Mouse (Mus musculus): ENCODE results near the gene Omt2b. TPM values are rescaled to one million over a fixed set of nuclear protein-coding genes. Genes with fewer than 3 reads are reported as not detected.

Omt2b gene
- polyA plus RNA-seq, 1 experiment from 2014 or later = not detected

DNA sequence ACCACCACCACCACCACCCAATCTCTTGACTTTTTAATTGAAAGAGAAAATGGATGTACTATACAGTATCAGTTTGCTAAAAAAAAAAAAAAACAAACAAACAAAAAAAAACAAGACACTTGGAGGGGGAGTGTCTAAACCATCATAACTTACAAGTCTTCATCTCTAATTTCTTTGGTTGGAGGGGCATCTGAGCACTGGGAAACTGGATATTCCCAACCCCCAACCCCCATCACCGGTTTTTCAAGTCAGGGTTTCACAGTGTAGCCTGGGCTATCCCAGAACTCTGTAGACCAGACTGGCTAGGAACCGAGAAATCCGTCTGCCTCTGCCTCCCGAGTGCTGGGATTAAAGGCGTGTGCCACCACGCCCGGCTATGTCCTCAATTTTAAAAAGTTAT lies 42.4 kb downstream of the Omt2b start:
- Histone ChIP-seq H3K4me2 (no peak overlapping the region), H3K27me3 (no peaks in the 10 kb centered on the region), H3K36me3 (no peaks in the 10 kb centered on the region), H3K4me1 (replicated peaks) (peaks cover 5% of the 10 kb centered on the region; the same call in 1 of the 2 replicates), H3K27ac (no peak overlapping the region), H3K9me3 (replicated peaks) (no peaks in the 10 kb centered on the region), H3K9ac (no peak overlapping the region), H3K4me3 (no peak overlapping the region)
- ATAC-seq (replicated peaks; ENCODE audit: insufficient number of reproducible peaks, insufficient read depth, low FRiP score, low read depth) = no peak
- WGBS = 80% methylated on average over 7 of the region's 7 CpGs

DNA sequence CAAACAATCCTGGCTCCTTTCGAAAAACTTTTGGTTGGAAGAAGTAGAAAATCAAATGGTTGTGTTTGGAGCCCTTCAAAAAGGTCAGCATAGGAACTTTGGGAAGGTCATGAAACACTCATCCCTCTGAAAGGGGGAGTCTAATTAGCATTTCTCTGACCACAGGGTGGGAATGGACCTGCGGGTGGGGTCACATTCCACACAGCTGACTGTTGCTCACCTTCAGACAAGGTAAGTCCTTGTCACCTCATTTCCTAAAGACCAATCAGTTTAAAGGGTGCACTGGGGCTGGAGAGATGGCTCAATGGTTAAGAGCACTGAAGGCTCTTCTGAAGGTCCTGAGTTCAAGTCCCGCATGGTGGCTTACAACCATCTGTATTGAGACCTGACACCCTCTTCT lies 44.1 kb downstream of the Omt2b start:
- no peak overlapping the region for H3K4me2 ChIP-seq
- no peak for ATAC-seq (replicated peaks; ENCODE audit: insufficient number of reproducible peaks, insufficient read depth, low FRiP score, low read depth)
- H3K9ac ChIP-seq = no peak overlapping the region

DNA sequence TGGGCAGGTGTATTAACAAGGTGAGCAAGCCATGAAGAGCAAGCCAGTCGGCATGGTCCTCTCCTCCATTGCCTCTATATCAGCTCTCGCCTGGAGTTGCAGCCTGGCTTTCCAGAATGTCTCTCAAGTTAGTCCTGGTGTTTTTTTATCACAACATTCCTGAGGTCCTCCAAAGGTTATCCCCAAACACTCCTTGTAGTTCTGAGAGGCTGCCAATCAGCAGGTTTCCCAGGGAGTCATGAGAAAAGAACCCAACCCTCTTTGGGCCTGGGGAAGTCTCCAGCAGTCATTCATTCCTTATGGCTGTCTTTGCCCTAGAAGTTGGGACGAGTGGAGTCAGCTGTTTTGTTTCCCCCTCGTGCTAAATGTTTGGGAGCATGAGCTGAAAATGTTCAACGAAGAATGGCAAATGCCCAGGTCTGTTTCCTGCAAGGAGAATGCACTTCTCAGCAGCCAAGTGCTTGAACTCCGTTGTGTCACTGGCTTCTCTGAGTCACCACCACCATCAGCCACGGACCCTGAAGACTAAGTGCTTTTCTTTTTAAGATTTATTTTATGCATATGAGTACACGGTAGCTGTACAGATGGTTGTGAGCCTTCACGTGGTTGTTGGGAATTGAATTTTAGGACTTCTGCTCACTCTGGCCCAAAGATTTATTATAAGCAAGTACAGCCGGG lies 45.6 kb downstream of the Omt2b start:
- ATAC-seq (replicated peaks; ENCODE audit: insufficient number of reproducible peaks, insufficient read depth, low FRiP score, low read depth) = no peak
- no peaks in the 10 kb centered on the region for H3K9me3 ChIP-seq (replicated peaks)
- no peak overlapping the region for H3K4me2 ChIP-seq
- H3K36me3 ChIP-seq = no peaks in the 10 kb centered on the region
- no peak overlapping the region for H3K4me3 ChIP-seq
- H3K27me3 ChIP-seq = 0 out of 2 replicates have a peak, but pooled peaks cover 4% of the 10 kb centered on the region
- H3K27ac ChIP-seq = no peak overlapping the region
- no peak overlapping the region for H3K9ac ChIP-seq
- WGBS = 51% methylated on average over 10 of the region's 10 CpGs
- H3K4me1 ChIP-seq (replicated peaks) = peaks cover 6% of the 10 kb centered on the region

More for the DNA sequence above, 44.1 kb downstream of the Omt2b start:
- Histone ChIP-seq H3K4me1 (replicated peaks) (peaks cover 5% of the 10 kb centered on the region; the same call in 1 of the 2 replicates), H3K27me3 (no peaks in the 10 kb centered on the region), H3K27ac (no peak overlapping the region), H3K4me3 (no peak overlapping the region), H3K9me3 (replicated peaks) (no peaks in the 10 kb centered on the region), H3K36me3 (no peaks in the 10 kb centered on the region)
- WGBS = 93% methylated on average over 3 of the region's 3 CpGs

DNA sequence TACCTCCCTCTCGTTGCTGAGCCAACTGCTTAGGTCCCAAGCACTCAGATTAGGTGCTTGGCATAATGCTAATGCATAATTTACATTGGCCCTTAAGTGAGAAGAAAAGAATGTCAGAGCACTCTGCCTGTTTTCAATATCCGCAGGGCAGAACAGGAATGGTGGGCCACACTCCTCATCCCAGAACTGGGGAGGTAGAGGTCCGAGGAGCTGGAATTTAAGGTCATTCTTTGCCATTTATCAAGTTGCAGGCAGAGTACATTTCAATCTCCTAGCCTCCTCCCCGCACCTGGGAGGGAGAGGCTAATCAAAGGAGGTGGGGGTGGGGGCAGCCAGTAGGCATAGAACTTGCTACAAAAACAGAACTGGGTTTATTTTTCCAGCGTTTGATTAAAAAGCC lies 47.0 kb downstream of the Omt2b start:
- ATAC-seq (replicated peaks; ENCODE audit: insufficient number of reproducible peaks, insufficient read depth, low FRiP score, low read depth) = no peak
- Histone ChIP-seq H3K36me3 (no peaks in the 10 kb centered on the region), H3K4me3 (no peak overlapping the region), H3K27ac (no peak overlapping the region), H3K9me3 (replicated peaks) (no peaks in the 10 kb centered on the region), H3K9ac (no peak overlapping the region), H3K27me3 (0 out of 2 replicates have a peak, but pooled peaks cover 8% of the 10 kb centered on the region), H3K4me2 (no peak overlapping the region), H3K4me1 (replicated peaks) (peaks cover 13% of the 10 kb centered on the region)
- WGBS = 44% methylated on average over 5 of the region's 5 CpGs

DNA sequence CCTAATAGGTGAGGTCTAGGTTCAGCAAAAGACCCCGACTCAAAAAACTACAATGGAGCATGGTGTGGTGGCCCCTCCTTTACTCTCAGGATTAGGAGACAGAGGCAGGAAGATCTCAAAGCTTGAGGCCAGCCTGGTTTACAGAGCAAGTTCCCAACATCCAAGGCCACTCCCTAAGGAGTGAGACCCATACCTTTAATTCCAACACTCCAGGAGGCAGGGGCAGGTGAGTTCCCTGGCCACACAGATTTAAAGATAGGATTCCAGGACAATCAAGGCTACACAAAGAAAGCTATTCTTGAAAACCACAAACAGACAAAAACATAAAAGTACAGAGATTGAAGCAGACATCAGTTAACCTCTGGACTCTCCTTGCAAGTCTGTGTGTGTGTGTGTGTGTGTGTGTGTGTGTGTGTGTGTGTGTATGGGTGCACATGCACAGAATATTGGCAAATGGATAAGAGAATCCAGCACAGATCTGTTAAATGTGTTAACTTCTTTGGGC lies 47.5 kb downstream of the Omt2b start:
- H3K27me3 ChIP-seq = peaks cover 12% of the 10 kb centered on the region; the same call in 1 of the 2 replicates
- no peak overlapping the region for H3K4me2 ChIP-seq
- H3K9me3 ChIP-seq (replicated peaks) = no peaks in the 10 kb centered on the region
- no peak overlapping the region for H3K9ac ChIP-seq
- H3K27ac ChIP-seq = no peak overlapping the region
- 71% methylated on average over 1 of the region's 1 CpGs for WGBS
- ATAC-seq (replicated peaks; ENCODE audit: insufficient number of reproducible peaks, insufficient read depth, low FRiP score, low read depth) = no peak
- H3K36me3 ChIP-seq = no peaks in the 10 kb centered on the region
- H3K4me1 ChIP-seq (replicated peaks) = peaks cover 13% of the 10 kb centered on the region
- no peak overlapping the region for H3K4me3 ChIP-seq

DNA sequence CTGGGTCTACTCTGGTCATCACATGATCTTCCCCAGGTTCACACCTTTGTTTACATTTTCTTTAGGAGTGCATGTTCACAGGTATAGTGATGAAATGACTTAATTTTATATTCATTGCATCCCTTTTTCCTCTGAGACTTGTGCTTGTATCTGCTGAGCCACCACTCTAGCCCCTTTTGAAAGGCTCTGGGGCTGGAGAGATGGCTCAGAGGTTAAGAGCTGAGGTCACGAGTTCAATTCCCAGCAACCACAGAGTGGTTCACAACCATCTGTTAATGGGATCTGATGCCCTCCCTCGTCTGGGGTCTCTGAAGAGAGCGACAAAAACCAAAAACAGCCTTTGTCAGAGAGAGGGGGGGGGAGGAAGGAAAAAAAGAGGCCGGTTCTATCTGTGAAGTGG lies 48.1 kb downstream of the Omt2b start:
- H3K27me3 ChIP-seq = peaks cover 12% of the 10 kb centered on the region; the same call in 1 of the 2 replicates
- no peak overlapping the region for H3K4me3 ChIP-seq
- 73% methylated on average over 4 of the region's 4 CpGs for WGBS
- no peak overlapping the region for H3K27ac ChIP-seq
- H3K9me3 ChIP-seq (replicated peaks) = no peaks in the 10 kb centered on the region
- peaks cover 13% of the 10 kb centered on the region for H3K4me1 ChIP-seq (replicated peaks)
- H3K9ac ChIP-seq = no peak overlapping the region
- no peak for ATAC-seq (replicated peaks; ENCODE audit: insufficient number of reproducible peaks, insufficient read depth, low FRiP score, low read depth)
- H3K36me3 ChIP-seq = no peaks in the 10 kb centered on the region
- no peak overlapping the region for H3K4me2 ChIP-seq

DNA sequence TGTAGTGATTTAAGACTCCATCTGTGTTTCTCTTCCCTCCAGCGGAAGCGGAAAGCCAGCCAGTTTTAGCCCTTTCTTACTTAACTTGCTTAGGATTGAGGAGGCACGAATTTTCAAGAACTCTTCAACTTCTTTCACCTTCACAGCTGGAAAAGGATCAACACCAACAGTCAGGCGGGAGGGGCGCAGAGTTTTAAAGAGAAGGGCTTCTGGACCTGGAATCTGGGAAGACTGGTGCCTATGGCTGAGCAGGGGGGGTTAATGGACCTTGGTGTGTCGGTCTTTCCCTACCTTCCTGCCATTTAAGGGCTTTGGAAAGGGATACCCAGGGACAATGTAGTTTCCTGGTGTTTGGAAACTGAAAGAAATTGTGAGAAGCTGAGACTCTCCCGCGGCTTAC lies 50.2 kb downstream of the Omt2b start:
- no peak for ATAC-seq (replicated peaks; ENCODE audit: insufficient number of reproducible peaks, insufficient read depth, low FRiP score, low read depth)
- WGBS = 46% methylated on average over 8 of the region's 8 CpGs
- peak overlapping the region; percentile 67 for H3K4me2 ChIP-seq
- H3K9me3 ChIP-seq (replicated peaks) = no peaks in the 10 kb centered on the region
- H3K27me3 ChIP-seq = peaks cover 12% of the 10 kb centered on the region; the same call in 1 of the 2 replicates
- no peak overlapping the region for H3K4me3 ChIP-seq
- H3K27ac ChIP-seq = no peak overlapping the region
- H3K36me3 ChIP-seq = no peaks in the 10 kb centered on the region
- H3K4me1 ChIP-seq (replicated peaks) = peaks cover 13% of the 10 kb centered on the region
- H3K9ac ChIP-seq = no peak overlapping the region

DNA sequence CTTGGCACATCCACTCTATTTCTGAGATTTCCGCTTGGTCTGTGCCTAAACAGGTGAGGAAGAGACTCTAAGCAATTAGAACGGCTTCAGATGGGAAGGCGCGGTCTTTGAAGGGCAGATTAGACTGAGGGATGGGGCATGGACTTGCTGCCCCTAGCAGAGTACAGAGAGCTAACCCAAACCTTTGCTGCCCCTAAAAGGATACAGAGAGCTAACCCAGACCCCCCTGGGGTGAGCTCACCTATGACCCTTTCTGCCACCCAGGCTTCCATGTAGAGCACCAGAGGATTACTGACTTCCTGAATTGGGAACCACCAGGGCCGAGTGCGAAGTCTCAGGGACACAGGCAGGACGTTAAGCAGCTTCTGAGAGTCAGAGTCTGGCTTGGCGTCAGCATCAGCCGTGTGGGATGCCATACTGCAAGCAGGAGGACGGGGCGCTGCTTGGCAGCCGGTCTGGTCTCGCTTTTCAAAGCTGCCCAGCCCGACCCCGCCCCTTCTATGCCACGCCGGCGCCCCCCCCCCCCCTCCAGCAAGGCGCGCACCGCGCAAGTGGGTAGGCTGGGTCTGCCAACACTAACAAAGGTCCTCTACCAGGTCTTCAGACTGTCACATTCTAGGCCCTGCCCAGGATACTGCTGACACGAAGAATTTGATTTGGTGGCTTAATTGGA lies 50.9 kb downstream of the Omt2b start, which contains the start of gene Ooep:
TSS of gene Ooep (minus strand) at position 613 of the 673 bp plus-strand sequence.
- Histone ChIP-seq H3K27me3 (peaks cover 12% of the 10 kb centered on the region; the same call in 1 of the 2 replicates), H3K4me2 (peak within 1 kb of the TSS; percentile 67), H3K9ac (peak within 1 kb of the TSS; percentile 12), H3K9me3 (replicated peaks) (no peaks in the 10 kb centered on the region), H3K4me3 (peak within 1 kb of the TSS; percentile 42), H3K4me1 (replicated peaks) (peaks cover 8% of the 10 kb centered on the region), H3K27ac (no peak within 1 kb of the TSS), H3K36me3 (no peaks in the 10 kb centered on the region)
- peak; percentile 67 for ATAC-seq (replicated peaks; ENCODE audit: insufficient number of reproducible peaks, insufficient read depth, low FRiP score, low read depth)
- WGBS = 5% methylated on average over 23 of the region's 23 CpGs

Other genes starting within 250 kb of the Omt2b start
- gene Fbxo9, start 218.5 kb upstream of the Omt2b start, polyA plus RNA-seq (2015; fragmentation: Nextera tagmentation; extraction: Ambion mirVana) = 42.4 and 48.6 TPM in 2 replicates
- 13.4 and 16.8 TPM in 2 replicates for gene Ick, start 218.4 kb upstream of the Omt2b start, polyA plus RNA-seq (2015; fragmentation: Nextera tagmentation; extraction: Ambion mirVana)
- gene Gsta4, start 144.8 kb upstream of the Omt2b start, polyA plus RNA-seq (2015; fragmentation: Nextera tagmentation; extraction: Ambion mirVana) = 67.4 and 72.1 TPM in 2 replicates
- gene Gsta1, start 96.9 kb upstream of the Omt2b start, polyA plus RNA-seq (2015; fragmentation: Nextera tagmentation; extraction: Ambion mirVana) = not detected in 2 replicates
- gene Gm3776, start 70.5 kb upstream of the Omt2b start, polyA plus RNA-seq (2015; fragmentation: Nextera tagmentation; extraction: Ambion mirVana) = not detected in 2 replicates
- not detected in 2 replicates for gene Gm10639, start 37.7 kb upstream of the Omt2b start, polyA plus RNA-seq (2015; fragmentation: Nextera tagmentation; extraction: Ambion mirVana)
- gene Omt2a, start 12.8 kb upstream of the Omt2b start, polyA plus RNA-seq (2015; fragmentation: Nextera tagmentation; extraction: Ambion mirVana) = not detected in 2 replicates
- 0.63 TPM in 1 of 2 replicates, not detected in the other for gene Gsta2, start 28.2 kb downstream of the Omt2b start, polyA plus RNA-seq (2015; fragmentation: Nextera tagmentation; extraction: Ambion mirVana)
- gene Dppa5a, start 40.6 kb downstream of the Omt2b start, polyA plus RNA-seq (2015; fragmentation: Nextera tagmentation; extraction: Ambion mirVana) = not detected in 2 replicates
- 0.36 and 0.53 TPM in 2 replicates for gene Ooep, start 51.1 kb downstream of the Omt2b start, polyA plus RNA-seq (2015; fragmentation: Nextera tagmentation; extraction: Ambion mirVana)
- 0.09 TPM in 1 of 2 replicates, not detected in the other for gene Ddx43, start 68.2 kb downstream of the Omt2b start, polyA plus RNA-seq (2015; fragmentation: Nextera tagmentation; extraction: Ambion mirVana)
- 0.97 and 1.4 TPM in 2 replicates for gene Cgas, start 115.6 kb downstream of the Omt2b start, polyA plus RNA-seq (2015; fragmentation: Nextera tagmentation; extraction: Ambion mirVana)
- 26.2 and 27.7 TPM in 2 replicates for gene Mto1, start 120.6 kb downstream of the Omt2b start, polyA plus RNA-seq (2015; fragmentation: Nextera tagmentation; extraction: Ambion mirVana)
- gene Gm17324, start 121.2 kb downstream of the Omt2b start, polyA plus RNA-seq (2015; fragmentation: Nextera tagmentation; extraction: Ambion mirVana) = 0.43 and 0.67 TPM in 2 replicates
- 2,802 and 3,192 TPM in 2 replicates for gene Eef1a1, start 161.6 kb downstream of the Omt2b start, polyA plus RNA-seq (2015; fragmentation: Nextera tagmentation; extraction: Ambion mirVana)